Mouse (Mus musculus): ENCODE data around the gene Ak3. TPM values are rescaled to one million over a fixed set of nuclear protein-coding genes. Genes with fewer than 3 reads are reported as not detected.

Gene Ak3
- polyA plus RNA-seq, 1 experiment from 2014 or later = 89.6 TPM

DNA sequence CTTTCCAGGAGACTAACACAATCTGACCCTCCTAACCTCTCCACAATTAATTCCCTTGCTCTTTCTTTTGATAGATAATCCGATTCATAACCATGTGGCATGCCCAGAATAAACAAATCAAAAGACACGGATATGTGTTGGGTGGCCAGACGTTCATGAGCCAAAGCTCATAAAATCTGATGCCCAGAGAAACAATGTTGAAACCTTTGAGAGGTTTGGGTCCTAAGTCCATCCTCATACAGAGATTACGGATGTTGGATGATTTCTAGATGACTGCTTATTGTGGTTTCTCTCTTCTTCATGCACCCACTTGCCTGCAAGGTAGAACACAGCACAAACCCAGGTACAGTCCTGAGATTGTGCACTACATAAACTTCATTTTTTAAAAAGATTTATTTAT is 7.6 kb downstream of the Ak3 start:
- Histone ChIP-seq H3K36me3 (peaks cover 37% of the 10 kb centered on the region), H3K27me3 (no peaks in the 10 kb centered on the region), H3K4me3 (replicated peaks) (no peak overlapping the region), H3K4me2 (no peak overlapping the region), H3K27ac (no peak overlapping the region), H3K9me3 (replicated peaks) (no peaks in the 10 kb centered on the region), H3K4me1 (peaks cover 4% of the 10 kb centered on the region), H3K9ac (no peak overlapping the region)
- no peak for ATAC-seq (replicated peaks; ENCODE audit: low FRiP score)
- 80% methylated on average over 4 of the region's 4 CpGs for WGBS

DNA sequence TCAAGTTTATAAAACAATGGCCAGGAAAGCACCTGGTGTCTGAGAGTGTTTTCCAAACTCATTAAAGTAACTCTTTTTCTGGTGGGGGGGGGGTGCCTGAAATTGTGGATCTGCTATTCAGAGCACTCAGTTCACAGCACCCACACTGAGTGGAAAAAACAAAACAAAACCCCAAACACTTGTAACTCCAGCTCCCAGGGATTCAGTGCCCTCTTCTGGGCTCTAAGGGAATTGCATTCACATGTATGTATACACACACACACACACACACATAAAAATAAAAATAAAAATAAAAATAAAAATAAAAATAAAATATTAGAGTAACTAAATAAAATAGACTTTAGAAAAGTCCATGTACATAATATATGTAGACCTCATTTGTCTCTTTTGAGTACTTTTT is 8.4 kb downstream of the Ak3 start:
- Histone ChIP-seq H3K9me3 (replicated peaks) (no peaks in the 10 kb centered on the region), H3K9ac (no peak overlapping the region), H3K4me1 (0 out of 2 replicates have a peak, but pooled peaks cover 4% of the 10 kb centered on the region), H3K27me3 (no peaks in the 10 kb centered on the region), H3K27ac (no peak overlapping the region), H3K4me3 (replicated peaks) (no peak overlapping the region), H3K4me2 (no peak overlapping the region), H3K36me3 (peaks cover 45% of the 10 kb centered on the region)
- no peak for ATAC-seq (replicated peaks; ENCODE audit: low FRiP score)

DNA sequence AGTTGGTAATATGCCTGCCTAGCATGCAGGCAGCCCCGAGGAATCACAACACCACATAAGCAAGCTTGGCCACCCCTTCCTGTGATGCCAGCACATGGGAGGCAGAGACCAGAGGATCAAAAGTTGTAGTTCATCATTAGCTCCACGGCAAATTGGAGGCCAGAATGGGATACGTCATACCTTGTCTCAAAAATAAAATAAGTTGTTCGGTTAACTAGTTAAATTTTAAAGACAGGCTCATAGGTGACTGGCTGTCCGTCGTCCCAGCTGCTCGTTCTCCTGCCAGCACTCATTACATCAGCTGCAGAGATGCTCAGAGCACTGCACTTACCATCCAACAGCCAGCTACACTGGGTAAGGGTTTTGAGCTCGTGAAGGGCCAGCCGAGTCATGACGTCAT is 10.2 kb downstream of the Ak3 start:
- Histone ChIP-seq H3K9me3 (replicated peaks) (no peaks in the 10 kb centered on the region), H3K4me2 (no peak overlapping the region), H3K4me3 (replicated peaks) (no peak overlapping the region), H3K27me3 (no peaks in the 10 kb centered on the region), H3K9ac (no peak overlapping the region), H3K36me3 (peaks cover 56% of the 10 kb centered on the region), H3K4me1 (0 out of 2 replicates have a peak, but pooled peaks cover 4% of the 10 kb centered on the region), H3K27ac (no peak overlapping the region)
- 86% methylated on average over 10 of the region's 10 CpGs for WGBS
- no peak for ATAC-seq (replicated peaks; ENCODE audit: low FRiP score)

DNA sequence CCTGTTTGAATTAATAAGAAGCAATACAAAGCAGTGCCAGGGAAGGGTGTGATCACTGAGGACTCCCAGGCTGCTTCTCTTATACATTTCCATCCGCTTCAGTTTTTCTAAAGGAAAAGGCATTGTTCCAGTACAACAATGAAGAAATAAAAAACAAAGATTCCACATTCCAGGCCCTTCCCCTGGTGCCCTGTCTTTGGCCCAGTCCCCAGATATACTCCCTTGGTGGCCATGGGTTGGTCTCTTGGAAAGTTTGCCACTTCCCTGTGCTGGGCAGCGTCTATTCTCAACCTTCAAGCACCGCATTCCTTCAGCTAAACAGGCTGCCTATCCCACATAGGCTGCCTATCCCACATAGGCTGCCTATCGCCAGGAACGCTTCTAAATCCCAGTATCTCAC is 10.7 kb downstream of the Ak3 start:
- H3K4me1 ChIP-seq = 0 out of 2 replicates have a peak, but pooled peaks cover 4% of the 10 kb centered on the region
- ATAC-seq (replicated peaks; ENCODE audit: low FRiP score) = no peak

DNA sequence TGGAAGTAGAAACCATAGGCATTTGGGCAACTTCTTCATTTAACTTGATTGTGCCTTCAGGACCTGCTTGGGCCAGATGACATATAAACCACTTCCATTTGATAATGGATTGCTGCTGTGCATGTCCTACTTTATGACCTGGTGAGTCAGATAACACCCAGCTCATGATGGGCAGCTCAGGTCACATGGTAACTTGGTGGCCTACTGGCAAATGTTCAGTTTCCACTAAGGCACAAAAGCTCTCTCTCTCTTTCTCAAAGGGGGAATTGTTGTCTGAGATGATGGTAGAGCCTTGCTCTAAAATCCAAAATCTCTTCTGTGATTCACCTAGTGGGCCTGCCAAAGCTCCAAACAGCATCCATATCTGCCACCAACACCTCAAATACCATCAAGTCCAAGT is 15.1 kb downstream of the Ak3 start:
- peaks cover 67% of the 10 kb centered on the region for H3K36me3 ChIP-seq
- ATAC-seq (replicated peaks; ENCODE audit: low FRiP score) = no peak
- H3K9me3 ChIP-seq (replicated peaks) = no peaks in the 10 kb centered on the region
- H3K9ac ChIP-seq = no peak overlapping the region
- no peaks in the 10 kb centered on the region for H3K27me3 ChIP-seq
- H3K4me1 ChIP-seq = no peaks in the 10 kb centered on the region
- H3K4me3 ChIP-seq (replicated peaks) = no peak overlapping the region
- H3K27ac ChIP-seq = no peak overlapping the region
- H3K4me2 ChIP-seq = no peak overlapping the region

More for the DNA sequence above, 10.7 kb downstream of the Ak3 start:
- Histone ChIP-seq H3K27me3 (no peaks in the 10 kb centered on the region), H3K4me2 (no peak overlapping the region), H3K27ac (no peak overlapping the region), H3K9me3 (replicated peaks) (no peaks in the 10 kb centered on the region), H3K9ac (no peak overlapping the region), H3K4me3 (replicated peaks) (no peak overlapping the region), H3K36me3 (peaks cover 61% of the 10 kb centered on the region)
- WGBS = 90% methylated on average over 5 of the region's 5 CpGs

DNA sequence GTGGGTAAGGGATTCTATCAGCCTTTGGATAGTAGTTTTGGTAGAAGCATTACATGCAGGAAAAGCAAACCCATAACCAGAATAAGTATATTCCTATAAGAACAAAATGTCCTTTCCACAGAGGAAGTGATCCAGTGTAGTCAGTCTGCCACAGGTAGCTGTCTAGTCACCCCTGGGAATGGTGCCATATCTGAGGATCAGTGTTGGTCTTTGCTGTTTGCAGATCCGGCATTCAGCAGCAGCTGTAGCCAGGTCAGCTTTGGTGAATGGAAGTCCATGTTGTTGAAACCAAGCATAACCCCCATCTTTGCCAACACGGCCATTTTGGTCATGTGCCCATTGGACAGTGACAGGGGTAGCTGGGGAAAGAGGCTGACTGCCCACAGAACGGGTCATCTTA is 16.0 kb downstream of the Ak3 start:
- Histone ChIP-seq H3K4me1 (no peaks in the 10 kb centered on the region), H3K9ac (no peak overlapping the region), H3K27ac (no peak overlapping the region), H3K36me3 (peaks cover 65% of the 10 kb centered on the region), H3K27me3 (no peaks in the 10 kb centered on the region), H3K9me3 (replicated peaks) (no peaks in the 10 kb centered on the region), H3K4me3 (replicated peaks) (no peak overlapping the region), H3K4me2 (no peak overlapping the region)
- ATAC-seq (replicated peaks; ENCODE audit: low FRiP score) = no peak
- 85% methylated on average over 3 of the region's 3 CpGs for WGBS

DNA sequence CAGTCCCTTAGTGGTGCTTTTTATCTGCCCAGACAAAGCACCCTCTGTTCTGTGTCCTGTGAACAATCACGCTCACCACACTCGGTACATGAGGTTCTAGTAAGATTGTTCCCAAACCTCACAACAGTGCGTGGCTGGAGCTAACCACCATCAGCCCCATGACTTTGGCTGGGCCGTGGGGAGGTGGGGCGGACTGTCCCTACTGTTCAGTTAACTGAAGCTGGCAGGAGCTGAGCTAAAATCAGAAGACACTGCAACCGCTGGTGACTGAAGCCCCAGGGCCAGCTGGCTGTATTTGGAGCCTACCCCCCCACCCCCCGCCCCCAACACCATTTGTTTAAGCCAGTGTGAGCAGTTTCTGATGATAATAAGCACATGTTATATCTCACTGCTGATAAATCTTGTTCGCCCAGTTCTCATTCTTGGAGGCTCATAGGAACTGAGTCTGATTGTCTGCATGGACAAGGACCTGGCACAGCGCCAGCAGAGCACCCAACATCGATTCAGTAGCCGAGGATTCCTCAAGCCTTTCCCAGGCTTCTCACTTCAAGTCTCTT is 23.3 kb downstream of the Ak3 start:
- no peak for ATAC-seq (replicated peaks; ENCODE audit: low FRiP score)
- WGBS = 79% methylated on average over 11 of the region's 11 CpGs
- Histone ChIP-seq H3K27ac (no peak overlapping the region), H3K4me1 (no peaks in the 10 kb centered on the region), H3K9ac (no peak overlapping the region), H3K9me3 (replicated peaks) (no peaks in the 10 kb centered on the region), H3K27me3 (no peaks in the 10 kb centered on the region), H3K4me2 (no peak overlapping the region), H3K4me3 (replicated peaks) (no peak overlapping the region), H3K36me3 (peaks cover 80% of the 10 kb centered on the region)

DNA sequence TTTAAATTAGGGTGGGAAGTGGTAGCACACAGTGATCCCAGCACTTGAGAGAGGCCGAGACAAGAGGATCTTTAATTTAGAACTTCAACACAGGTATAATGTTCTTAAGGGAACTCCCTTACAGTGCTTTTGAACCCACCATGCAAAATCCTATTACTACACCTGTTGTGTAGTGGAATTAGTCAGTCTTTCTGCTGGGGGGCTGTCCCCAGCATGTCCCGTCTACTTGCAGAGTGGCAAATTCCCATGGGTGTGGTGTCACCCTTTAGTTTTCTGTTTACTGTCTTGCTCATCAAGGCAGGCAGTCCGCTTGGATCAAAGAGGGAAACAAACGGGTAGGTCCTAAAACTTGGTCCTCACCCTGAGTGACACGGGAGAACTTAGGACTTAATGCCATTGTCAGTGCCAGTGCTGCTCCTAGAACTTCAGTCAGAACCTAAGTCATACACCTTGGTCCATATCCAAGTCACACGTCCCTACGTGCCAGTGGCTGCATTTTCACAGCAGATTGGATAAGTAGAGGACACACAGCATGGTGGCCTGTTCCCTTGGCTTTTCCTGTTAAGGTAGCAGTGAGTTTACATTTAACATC is 25.9 kb downstream of the Ak3 start:
- H3K36me3 ChIP-seq = peaks cover 93% of the 10 kb centered on the region
- WGBS = 87% methylated on average over 7 of the region's 7 CpGs

DNA sequence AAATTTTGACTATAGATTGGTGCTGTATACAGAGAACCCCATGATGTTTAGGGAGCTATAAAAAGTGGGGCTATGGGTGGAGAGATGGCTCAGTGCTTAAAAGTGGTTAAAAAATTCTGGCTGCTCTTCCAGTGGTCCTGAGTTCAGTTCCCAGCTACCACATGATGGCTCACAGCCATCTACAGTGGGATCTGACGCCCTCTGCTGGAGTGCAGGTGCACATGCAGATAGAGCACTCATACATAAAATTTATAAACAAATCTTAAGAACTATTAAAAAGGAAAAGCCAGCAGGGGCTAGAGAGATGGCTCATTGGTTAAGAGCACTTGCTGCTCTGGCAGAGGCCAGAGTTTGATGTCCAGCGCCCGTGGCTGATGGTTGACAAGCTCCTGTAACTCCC is 28.1 kb downstream of the Ak3 start:
- H3K4me1 ChIP-seq = no peaks in the 10 kb centered on the region
- WGBS = 95% methylated on average over 3 of the region's 3 CpGs
- H3K4me2 ChIP-seq = no peak overlapping the region
- H3K9me3 ChIP-seq (replicated peaks) = no peaks in the 10 kb centered on the region
- no peak overlapping the region for H3K4me3 ChIP-seq (replicated peaks)
- peaks cover 75% of the 10 kb centered on the region for H3K36me3 ChIP-seq
- H3K27me3 ChIP-seq = no peaks in the 10 kb centered on the region
- no peak overlapping the region for H3K27ac ChIP-seq
- no peak overlapping the region for H3K9ac ChIP-seq
- ATAC-seq (replicated peaks; ENCODE audit: low FRiP score) = no peak

More for the DNA sequence above, 25.9 kb downstream of the Ak3 start:
- H3K4me1 ChIP-seq = no peaks in the 10 kb centered on the region
- no peak overlapping the region for H3K27ac ChIP-seq
- no peak overlapping the region for H3K4me3 ChIP-seq (replicated peaks)
- H3K27me3 ChIP-seq = no peaks in the 10 kb centered on the region
- H3K9ac ChIP-seq = no peak overlapping the region
- H3K9me3 ChIP-seq (replicated peaks) = no peaks in the 10 kb centered on the region
- H3K4me2 ChIP-seq = no peak overlapping the region
- ATAC-seq (replicated peaks; ENCODE audit: low FRiP score) = no peak

DNA sequence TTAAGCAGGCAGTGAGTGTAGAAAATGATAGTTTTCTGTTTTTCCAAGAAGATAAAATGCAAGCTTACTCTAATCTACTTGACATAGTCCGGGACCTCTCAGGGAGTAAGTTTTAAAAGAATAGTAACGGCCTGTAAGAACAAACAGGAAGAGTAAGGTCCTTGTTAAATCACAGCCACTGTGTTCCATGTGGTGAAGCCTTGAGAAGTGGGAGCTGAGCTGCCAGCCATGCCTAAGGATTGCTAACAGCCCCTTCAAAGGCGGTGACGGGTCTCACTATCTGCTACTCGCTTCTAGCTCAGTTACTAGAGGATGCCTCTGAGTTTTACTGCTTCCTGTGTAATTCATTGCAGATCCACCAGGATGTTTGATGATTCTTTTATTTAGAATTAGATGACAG is 31.0 kb downstream of the Ak3 start:
- Histone ChIP-seq H3K4me1 (no peaks in the 10 kb centered on the region), H3K36me3 (peaks cover 62% of the 10 kb centered on the region), H3K27ac (peak overlapping the region; percentile 71), H3K9ac (no peak overlapping the region), H3K9me3 (replicated peaks) (no peaks in the 10 kb centered on the region), H3K4me2 (no peak overlapping the region), H3K27me3 (no peaks in the 10 kb centered on the region), H3K4me3 (replicated peaks) (no peak overlapping the region)
- ATAC-seq (replicated peaks; ENCODE audit: low FRiP score) = no peak
- 48% methylated on average over 5 of the region's 5 CpGs for WGBS

DNA sequence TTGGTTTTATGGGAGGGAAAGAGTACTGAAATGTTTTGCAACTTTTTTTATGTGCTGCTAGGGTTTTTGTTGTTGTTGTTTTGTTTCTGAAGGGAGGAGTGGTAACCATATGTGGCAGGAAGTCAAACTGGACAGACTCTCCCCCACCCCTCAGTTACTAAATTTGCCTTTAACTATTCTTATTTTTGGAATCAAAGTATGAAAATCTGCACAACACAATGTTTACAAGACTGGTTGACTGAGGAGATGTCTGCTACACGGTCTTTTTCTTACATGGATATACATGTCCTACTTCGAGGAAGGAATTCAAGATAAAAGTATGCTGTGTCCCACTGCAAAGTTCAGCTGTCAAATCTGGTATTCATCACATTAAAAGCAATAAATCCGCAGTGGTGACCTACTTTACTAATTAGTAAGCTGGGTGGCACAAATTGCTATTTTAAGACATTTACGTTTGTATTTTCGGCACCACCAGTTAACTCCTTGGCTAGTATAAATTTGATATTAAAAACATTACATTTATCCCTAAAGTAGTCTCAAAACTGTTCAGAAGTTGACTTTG is 31.5 kb downstream of the Ak3 start:
- Histone ChIP-seq H3K36me3 (peaks cover 62% of the 10 kb centered on the region), H3K4me3 (replicated peaks) (no peak overlapping the region), H3K9ac (no peak overlapping the region), H3K4me2 (no peak overlapping the region), H3K9me3 (replicated peaks) (no peaks in the 10 kb centered on the region), H3K27ac (peak overlapping the region; percentile 70; the same call in 1 of the 2 replicates), H3K27me3 (no peaks in the 10 kb centered on the region), H3K4me1 (no peaks in the 10 kb centered on the region)
- ATAC-seq (replicated peaks; ENCODE audit: low FRiP score) = no peak
- 53% methylated on average over 5 of the region's 5 CpGs for WGBS

DNA sequence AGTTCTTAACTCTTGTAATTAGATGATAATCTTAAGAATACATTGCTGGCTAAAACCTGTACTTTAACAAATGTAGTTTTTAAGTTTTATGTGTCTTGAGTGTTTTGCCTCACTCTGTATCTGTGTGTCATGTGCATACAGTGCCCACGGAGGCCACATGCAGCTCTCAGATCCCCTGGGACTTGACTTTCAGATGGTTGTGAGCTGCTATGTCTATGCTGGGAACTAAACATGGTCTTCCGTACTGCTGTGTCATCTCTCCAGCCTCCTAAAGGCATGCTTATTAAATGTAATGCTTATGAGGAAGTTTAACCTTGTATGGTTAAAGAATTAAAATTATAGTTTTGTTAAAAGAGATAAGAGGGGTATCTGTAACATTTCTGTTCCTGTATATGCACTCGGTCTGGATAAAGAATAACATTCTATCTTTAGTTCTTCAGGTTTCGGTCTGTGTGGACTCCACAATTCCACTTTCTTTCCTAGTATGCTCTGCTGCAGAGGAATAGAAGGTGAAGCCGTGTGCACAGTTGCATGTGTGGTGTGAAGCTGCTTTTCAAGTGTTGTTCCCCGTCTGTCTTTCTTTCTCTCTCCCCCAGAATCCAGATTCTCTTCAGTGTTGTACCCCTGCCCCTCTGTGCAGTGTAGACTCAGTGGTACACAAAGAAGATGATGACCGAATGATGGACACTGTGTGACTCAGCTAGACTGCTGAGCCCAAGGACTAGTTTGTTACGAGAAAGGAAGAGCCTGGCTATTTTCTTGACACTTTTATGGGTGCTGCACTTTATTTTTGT is 32.2 kb downstream of the Ak3 start:
- H3K36me3 ChIP-seq = peaks cover 62% of the 10 kb centered on the region
- peak overlapping the region; percentile 70 for H3K27ac ChIP-seq
- no peak overlapping the region for H3K4me2 ChIP-seq
- no peaks in the 10 kb centered on the region for H3K9me3 ChIP-seq (replicated peaks)
- H3K27me3 ChIP-seq = no peaks in the 10 kb centered on the region
- no peak overlapping the region for H3K9ac ChIP-seq
- 64% methylated on average over 8 of the region's 8 CpGs for whole genome bisulfite sequencing
- H3K4me3 ChIP-seq (replicated peaks) = no peak overlapping the region
- no peaks in the 10 kb centered on the region for H3K4me1 ChIP-seq
- no peak for ATAC-seq (replicated peaks; ENCODE audit: low FRiP score)

All from kidney, embryonic 15.5 days (tissue).